Mouse (Mus musculus): ENCODE results near the gene Osbpl5.

DNA sequence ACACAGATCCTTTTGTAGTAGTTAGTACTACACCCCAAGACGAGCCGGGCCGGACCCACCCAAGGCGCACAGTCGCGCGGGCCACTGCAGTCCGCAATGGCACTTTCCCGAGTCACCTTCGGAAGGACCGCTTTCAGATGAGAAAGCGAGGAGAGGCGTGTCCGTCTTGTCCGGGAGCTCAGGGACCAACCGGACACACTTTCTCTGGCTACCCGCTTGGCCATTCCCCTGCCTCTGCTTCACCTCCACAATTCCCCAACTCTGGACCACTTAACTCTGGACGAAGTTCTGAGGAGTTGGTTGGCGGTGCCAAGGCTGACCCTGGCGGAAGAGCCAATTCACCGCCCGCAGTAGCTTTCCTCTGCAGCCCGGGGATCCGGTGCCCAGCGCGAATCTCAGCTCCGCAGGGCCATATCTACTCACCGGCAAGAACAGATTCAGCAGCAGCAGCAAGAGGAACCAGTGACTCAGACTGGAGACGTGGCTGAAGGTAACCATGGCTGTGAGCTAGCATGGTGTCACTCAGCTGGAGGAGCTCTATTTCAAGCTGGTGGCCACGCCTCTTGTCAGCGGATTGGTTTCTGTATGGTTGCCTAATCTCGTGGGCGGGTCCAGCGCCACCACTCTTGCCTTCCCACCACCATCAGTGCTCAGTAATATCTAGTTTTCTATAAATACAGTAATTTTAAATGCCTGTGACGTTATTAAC lies 71.3 kb downstream of the Osbpl5 start, which contains the start of gene Tnfrsf23:
- TF ChIP-seq CTCF (IDR thresholded peaks at IDR 0.05; ENCODE audit: extremely low read depth, insufficient read length, insufficient replicate concordance, low read depth, low read length) (no peak), POLR2A (IDR thresholded peaks at IDR 0.05; ENCODE audit: low read depth, low read length) (no peak; the same call in 1 of the 2 replicates)

Measured in small intestine, adult 2 months (tissue).